Mouse (Mus musculus) kidney, adult 2 months (tissue): ENCODE measurements at regions not wholly inside any gene's neighbourhood (a gene's known extent, or its start where the extent isn't known, plus 50 kb on each side); places are given as distances from the start of the nearest gene placed in this dataset.

Source experiments
- CTCF ChIP-seq: fragments of 200-500 bp; conservative IDR thresholded peaks from 2 replicates; pipeline ENCODE4 v1.5.1; 2011; ENCODE audit warnings: low read depth, mild to moderate bottlenecking, control low read depth, low read length, moderate library complexity, mixed read lengths; ENCODE audit not compliant: insufficient read depth, insufficient read length
- POLR2A ChIP-seq: fragments of 200-500 bp; IDR thresholded peaks from one replicate; pipeline ENCODE4 v1.6.1; 2011; ENCODE audit warnings: low read depth, low read length, control low read depth

GRCm38 (mm10) chr6:18654275-18654674 is 139.6 kb upstream of the Cttnbp2 start:
- TF ChIP-seq CTCF, result no peak
- no peak for TF ChIP-seq POLR2A
